Mouse (Mus musculus) naive thymus-derived CD4-positive, alpha-beta T cell, adult 2 months (primary cell): ENCODE data around the gene Rgs9bp.
"Not testable (repeated sequence)": the region's sequence is repeated elsewhere in the genome, so short reads cannot be mapped to it uniquely, and the experiment has no call there.

Experiments
- DNase-seq: peaks from one replicate; pipeline ENCODE4 v3.0.0-alpha.2; 2011; ENCODE audit warnings: low read depth

Rgs9bp gene

DNA sequence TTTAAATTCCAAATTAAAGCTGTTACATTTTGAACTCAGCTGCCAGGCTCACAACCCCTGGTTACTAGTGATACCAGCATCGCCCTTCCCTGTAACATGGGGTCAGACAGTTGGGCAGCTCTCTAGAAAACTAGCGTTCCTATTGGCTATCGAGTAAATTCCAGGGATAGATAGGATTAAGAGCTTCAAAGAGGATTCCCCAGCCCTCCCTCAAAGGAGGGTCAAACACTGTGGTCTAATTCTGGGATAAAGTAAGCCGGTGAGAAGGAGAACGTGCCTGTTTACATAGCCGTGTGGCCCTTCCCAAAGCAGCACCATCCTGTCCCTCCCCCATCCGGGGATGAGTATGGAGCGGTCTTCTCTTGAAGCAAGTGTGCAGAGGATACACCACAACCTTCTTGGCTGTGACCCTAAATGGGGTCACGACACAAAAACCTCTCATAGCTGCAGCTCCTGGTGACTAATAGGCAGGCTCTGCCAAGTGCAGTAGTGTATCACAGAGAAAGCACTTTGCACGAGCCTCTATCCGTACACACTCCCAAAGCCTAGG is 1.8 kb downstream of the Rgs9bp start:
- no peak for DNase-seq

DNA sequence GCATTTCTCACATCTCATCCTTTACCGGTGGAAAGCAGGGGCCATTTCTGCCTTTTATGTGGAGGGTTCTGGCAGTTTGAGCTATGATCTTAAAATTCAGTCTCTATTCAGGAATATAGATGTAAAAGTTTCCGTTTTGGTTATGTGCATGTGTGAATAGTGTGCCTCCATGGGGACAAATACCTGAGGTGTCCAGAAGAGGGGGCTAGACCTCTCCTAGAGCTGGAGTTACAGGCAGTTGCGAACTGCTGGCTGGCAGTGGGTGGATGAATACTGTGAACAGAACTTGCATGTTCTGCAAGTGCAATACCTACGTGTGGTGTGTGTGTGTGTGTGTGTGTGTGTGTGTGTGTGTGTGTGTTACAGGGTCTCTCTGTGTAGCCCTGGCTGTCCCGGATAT is 2.7 kb downstream of the Rgs9bp start:
- DNase-seq: peak; percentile 37

DNA sequence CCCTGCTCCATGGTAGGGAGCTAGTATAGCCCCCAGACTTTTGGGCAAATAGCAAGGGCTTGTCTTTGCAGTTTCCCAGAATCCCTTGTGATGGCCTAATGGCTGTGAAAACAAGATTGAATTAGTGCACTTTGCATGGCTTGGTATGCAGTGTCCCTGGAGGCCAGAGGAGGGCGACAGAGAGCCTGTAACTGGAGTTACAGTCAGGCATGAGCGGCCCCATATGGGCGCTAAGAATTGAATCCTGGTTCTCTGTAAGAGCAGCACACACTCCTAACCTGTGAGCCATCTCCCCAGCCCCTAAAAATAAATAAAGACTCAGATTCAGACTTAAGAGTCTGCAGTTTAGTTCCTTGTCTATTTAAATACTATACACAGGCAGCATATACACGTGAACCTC is 5.5 kb downstream of the Rgs9bp start:
- peak; percentile 73 for DNase-seq

DNA sequence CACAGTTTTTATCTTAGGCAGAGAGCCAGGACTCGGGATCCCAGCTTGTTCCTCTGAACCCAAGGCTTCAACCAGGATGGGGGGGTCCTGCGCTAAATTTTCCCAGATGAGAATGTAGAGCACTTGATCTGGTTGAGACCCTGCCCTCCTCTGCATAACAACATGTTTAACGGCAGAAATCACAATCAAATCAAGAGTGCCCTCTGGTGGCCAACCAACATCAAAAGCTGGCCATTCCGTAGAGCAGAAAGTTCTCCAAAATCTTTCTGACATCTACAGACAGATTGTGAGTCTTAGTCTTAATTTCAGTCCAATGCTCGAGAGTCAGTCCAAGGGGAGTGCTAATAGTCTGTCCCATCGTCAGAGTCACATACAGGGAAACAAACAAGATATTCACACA is 14.5 kb downstream of the Rgs9bp start:
- DNase-seq: peak; percentile 41

DNA sequence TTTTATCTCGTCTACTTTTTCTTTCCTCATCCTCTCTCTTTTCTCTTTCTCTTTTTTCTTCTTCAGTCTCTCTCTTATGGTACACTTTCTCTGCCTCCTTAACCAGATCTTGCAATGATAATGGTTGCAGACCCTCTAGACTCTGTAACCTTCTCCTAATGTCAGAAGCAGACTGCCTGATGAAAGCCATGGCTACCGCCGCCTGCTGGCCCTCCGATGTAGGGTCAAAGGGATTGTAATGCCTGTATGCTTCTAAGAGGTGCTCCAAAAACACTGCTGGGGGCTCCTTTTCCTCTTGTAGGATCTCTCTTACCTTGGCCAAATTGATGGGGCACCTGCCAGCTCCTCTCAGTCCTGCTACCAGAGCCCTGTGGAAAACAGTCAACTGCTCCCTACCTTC is 15.7 kb downstream of the Rgs9bp start:
- DNase-seq: not testable (repeated sequence)

DNA sequence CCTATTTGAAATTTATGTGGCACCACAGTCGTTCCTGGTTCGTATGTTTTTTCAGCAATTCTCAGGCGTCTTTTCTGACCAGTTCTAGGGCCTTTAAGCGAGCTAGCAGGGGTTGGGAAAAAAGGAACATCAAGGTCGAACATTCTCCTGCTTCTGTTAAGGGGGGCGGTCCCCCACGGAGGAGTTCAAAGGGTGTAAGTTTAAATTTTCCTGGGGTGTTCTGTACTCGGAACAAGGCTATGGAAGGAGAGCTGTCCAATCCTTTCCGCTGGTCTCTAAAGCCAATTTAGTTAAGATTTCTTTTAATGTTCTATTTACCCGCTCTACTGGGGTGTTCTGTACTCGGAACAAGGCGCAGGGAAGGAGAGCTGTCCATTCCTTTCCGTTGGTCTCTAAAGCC is 19.4 kb downstream of the Rgs9bp start:
- DNase-seq: not testable (repeated sequence)

DNA sequence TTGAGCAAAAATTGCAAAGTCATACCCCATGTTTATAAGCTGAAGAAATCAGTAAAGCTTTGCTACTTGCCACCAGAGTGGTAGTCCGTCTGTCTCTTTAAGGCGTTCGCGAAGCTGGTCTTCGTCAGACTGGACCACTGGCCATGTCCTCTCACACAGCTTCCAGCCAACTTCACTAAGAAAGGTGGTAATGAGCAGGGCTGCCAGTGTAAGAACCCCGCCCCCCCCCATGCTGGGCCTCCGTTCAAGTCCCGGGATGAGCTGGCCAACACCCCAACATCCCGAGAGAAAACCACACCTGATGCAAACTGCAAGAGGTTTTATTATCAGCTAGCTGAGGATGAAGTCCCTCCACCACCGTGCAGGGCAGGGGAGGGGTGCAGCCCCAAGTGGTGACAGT is 20.5 kb downstream of the Rgs9bp start:
- DNase-seq: not testable (repeated sequence)

DNA sequence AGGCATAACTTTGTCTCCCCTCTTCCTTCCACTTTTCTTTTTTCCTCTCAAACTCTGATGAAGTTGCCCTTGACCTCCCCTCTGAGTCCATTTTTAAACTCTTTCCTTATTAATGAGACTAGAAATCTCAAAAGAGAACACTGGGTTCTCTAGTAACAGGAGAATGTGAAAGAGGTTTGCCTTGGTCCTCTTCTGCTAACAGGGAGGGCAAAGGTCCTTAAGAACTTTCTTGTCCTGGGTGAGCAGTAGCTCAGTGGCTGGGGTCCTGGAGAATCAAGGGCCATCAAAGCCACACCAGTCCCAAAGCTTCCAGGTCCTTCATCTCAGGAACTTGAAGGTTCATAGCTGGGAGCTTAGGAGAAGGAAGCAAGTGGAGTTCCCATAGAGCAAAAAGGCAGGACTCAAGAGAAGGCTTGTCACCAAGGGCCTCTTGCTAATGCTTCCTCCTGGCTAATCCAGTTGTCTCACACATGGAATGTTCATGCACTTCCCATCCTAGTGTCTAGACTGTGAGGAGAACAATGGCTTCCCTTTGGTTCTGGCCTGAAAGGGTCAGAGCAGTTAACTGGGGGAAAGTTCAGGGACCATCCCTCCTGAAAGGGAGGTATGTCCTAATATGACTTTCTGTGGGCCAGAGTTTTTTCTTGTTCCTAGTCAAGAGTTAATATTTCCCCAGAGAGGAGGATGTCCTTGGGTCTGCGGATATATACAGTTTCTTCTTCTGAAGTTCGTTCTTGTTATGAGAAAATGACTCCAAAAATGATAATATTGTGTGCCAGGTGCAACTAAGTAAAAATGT is 21.1 kb downstream of the Rgs9bp start:
- DNase-seq: no peak

DNA sequence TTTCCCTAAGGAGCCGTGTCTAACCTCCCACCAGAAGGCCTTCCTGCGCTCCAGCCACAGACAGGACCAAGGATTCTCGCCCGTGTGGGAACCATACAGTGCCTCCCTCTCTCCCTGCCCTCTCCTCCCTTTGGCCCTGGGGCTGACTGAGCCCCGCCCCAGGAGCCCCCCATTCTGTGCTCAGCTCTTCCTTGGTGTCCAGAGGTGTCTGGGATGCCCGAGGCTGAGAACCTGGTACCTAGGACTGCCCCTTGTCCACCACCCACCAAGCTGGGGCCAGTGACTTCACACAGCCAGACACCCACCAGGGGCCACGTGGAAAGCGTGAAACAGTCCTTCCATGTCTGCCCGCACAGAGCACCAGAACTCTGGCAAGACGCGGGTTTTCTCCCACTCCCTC is 22.3 kb downstream of the Rgs9bp start:
- DNase-seq: no peak

DNA sequence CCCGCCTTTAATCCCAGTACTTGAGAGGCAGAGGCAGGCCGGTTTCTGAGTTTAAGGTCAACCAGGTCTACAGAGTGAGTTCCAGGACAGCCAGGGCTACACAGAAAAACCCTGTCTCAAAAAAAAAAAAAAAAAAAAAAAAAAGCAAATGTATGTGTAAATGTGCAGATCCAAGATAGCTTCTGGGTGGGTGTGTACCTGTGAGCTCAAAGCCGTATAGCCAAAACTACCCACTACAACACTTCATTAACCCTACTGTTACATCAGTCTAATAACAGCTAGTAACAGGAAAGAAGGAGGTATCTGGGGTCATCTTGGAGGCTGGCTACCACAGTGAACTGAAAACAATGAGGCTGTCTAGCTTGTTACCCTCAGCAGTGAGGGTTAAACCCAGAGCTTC is 25.5 kb downstream of the Rgs9bp start:
- no peak for DNase-seq

DNA sequence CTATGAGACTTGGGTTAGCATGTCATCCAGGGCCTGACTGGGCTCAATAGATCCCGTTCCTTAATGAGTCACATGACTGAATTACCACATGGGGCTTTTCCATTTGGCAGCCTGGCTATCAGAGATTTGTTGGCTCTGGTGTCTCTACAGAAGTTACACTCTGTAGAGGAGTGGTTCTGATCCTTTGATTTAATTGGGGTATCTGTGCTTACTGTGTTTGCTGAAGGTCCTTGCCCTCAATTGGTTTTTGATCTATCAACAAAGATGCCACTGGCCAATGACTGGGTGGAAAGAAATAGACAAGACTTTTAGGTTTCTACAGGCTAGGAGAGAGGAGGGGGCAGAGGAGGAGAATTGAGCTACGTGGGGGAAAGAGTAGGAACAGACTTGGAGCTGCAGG is 26.7 kb downstream of the Rgs9bp start:
- no peak for DNase-seq

DNA sequence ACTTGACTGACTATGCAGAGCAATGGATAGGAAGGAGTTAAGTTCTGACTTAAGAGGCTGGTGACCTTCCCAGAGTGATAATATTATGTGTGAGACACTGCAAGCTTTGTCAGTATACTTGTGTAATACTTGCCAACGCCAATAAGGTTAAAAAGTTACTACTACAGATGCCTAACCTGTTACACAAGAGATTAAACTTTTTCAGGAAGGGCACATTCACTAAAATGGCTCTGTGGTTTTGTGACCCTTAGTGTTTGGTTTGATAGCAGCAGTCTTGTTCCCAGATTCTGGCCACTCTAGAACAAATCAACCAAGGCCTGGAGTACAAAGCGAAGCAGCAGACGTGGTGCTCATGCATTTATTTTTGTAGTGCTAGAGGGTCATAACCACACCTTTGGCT is 27.8 kb downstream of the Rgs9bp start:
- no peak for DNase-seq

DNA sequence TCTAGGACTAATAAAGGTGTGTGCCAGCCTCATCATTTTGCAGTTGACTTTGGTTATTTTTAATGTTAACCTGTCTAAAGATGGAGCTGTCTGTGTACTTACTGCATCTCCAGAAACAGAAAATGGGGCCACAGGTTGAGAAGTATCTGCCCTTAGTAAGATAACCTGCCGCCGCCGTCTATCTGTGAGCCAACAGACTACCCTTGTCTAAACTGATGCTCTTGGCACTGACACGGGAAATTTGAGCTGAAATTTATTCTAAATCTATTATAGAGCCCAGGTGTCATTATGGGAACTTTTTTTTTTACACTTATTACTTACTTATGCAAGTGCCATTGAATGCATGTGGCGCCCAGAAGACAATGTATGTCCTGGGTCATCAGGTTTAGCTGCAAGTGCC is 28.5 kb downstream of the Rgs9bp start:
- DNase-seq: no peak

DNA sequence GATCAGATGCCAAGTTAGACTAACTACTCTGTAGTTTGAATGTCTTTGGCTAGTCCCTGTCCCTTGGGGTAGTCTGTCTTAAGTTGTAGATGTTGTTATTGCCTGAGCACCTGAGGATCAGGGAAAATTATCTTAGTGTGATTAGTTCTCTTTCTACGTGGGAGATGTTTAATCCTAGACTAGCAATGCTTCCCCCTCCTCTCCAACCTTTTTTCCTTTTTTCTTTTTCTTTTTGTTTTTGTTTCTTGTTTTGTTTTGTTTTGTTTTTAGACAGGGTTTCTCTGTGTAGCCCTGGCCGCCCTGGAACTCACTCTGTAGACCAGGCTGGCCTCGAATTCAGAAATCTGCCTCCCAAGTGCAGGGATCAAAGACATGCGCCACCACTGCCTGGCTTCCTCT is 29.2 kb downstream of the Rgs9bp start, which contains the start of gene Nudt19:
TSS of gene Nudt19 (minus strand) at position 100 of the 399 bp plus-strand sequence.
- DNase-seq: no peak

DNA sequence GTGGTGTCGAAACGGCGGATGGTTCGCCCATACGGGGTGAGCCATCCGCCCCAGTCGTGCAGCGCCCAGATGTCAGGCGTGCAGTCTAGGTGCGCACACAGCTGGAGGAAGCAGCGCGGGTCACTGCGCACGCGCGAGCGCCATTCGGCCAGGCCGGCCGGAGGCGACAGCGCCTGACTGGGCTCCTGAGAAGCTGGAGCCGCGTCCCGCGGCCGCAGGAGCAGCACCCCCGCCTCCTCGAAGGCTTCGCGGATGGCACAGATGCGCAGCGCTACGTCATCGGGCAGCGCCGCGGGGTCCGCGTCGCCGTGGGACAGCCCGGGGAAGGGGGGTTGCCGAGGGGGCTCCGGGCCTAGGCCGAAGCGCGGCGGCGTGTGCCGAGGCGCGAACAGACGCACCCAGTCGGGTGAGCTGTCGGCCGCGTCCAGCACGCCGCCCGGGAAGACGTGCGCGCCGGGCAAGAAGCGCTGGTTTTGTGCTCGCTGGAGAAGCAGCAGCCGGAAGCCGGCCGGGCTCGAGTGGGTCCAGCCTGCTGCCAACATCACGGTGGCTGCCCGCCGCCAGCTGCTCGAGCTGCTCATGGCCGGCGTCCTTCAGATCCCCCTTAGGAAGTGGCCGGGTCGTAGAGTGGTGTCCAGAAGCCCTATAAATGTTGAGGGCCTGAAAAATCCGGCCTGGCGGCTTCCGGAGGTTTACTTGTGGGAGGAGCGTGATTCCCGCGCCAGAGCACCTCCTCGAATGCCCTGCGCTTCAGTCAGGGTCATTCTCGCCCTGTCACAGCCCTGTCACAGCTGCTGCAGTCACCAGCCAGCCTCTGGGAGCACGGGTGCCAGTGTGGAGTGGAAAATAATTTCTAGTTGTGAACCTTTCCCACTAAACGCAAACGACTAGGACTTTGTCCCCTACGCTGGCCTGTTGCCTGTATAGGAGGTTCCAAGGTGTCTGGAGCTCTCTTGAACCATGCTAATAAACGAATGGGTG is 29.9 kb downstream of the Rgs9bp start:
- DNase-seq: peak; percentile 90

DNA sequence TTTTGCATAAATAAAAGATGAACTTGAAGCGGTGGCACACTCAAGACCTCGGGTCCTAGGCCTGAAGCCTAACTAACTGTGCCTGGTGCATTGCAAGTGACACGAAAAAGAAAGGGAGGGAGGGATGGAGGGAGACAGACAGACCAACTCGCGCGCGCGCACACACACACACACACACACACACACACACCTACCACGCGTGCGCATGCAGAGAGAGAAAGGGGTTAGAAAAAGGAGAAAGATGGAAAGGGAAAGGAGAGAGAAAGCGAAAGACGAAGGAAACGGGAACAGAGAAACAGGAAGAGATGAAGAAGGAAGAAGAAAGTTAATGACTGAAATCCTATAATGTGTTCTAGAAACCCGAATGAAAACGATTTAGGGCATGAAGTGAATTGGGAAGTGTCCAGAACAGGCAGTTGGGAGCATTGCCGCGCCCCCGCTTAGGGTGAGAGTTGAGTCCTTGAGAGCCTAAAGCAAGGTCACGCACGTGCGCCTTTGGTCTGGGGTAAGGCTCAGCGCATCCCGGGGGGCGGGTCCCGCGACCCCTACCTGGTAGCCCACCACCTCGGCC is 30.7 kb downstream of the Rgs9bp start:
- peak; percentile 67 for DNase-seq

DNA sequence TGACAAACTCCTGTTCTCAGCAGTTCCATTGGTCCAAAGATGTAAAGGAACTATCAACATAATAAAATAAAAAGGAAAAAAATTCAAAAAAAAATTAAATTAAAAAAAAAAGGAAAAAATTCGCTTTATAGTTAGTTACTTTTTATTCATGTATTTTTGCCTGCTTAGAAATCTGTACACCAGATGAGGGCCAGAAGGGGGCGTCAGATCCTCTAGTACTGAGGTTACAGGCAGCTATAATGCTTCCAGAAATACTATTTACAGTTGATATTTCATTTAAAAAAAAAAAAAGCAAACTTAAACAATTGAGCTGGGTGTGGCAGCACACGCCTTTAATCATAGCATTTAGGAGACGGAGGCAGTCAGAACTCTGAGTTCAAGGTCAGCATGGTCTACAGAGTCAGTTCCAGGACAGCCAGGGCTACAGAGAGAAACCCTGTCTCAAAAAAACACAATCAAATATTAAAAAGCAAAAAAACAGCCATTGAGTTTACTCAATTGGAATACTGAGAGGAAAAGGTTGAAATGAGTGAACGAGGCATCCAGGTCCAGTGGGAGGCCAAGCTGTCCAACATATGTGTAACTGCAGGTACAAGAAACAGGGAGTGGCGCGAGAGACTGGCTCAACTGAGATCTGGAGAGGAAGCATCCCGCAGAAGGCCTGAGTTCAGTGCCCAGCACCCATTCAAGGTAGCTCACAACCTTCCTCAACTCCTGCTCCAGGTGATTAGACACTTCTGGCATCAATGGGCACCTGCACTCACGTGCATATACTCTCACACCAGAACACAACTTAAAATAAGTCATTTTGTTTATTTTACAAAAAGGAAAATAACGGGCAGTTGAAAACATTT is 31.4 kb downstream of the Rgs9bp start:
- DNase-seq: peak; percentile 64

DNA sequence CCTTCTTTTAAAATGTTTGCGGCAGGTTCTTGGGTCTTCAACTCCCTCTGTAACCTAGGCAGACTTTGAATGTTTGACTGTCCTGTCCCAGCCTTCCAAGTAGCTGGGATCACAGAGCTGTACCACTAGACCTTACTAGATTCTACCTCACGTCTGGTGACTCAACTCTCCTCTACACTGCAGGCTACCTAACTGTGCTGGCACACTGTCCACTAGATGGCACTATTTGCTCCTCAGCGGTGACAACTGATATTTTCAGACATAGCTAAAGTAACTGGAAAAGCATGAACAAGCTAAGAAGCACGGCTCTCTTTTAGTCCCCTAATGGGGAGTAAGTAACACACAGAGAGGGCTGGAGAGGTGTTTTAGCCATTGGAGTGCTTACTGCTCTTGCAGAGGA is 39.5 kb downstream of the Rgs9bp start:
- DNase-seq: peak; percentile 81

DNA sequence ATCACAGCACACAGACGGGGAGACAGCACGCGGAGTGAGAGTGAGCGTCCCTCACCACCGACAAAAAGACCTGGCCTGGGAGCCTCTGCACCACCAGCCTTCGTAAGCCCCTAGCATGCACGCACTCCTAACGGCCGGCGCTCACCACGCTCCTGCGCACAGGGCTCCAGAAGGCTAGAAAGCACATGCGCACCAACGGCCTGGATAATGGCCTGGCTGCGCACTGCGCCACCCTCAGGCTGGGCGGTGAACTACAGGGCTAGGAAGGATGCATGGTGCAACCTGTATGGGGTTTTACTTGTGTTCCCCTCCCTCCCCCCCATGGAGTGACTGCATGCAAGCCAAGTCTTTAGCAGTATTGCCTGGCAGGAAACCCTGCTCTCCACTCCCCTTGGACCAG is 47.8 kb downstream of the Rgs9bp start, which contains the start of gene Tdrd12:
TSS of gene Tdrd12 (minus strand) at position 184 of the 400 bp plus-strand sequence.
- DNase-seq: no peak

DNA sequence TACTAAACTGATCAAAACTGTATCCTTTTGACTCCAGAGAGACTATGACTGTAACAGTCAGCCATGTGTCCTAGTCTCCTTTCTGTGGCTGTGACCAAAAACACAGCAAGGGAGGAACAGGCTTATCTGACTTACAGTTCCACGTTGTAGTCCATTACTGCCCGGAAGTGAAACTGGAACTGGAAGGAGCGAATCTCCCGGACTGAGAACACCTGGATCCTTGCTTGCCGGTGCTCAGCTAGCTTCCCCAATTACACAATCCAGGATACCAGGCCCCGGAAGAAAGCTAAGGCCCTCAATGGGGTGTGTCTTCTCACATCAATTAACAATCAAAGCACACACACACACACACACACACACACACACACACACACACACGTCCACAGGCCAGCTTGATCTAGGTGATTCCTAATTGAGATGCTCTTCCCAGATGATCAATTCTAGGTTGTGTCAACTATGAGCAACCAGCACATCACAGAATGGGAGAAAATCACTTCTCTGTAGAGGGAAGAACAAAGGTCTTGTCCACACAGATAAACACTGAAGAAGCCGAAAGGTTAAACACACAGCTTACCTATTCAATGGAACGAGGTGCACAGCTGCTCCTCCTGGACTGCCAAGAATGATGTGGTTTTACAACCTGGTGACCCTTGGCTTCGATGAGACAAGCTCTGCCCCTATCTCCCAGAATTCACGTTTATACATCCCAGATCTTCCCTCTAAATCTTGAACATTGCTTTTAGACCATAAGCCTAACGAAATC is 49.5 kb downstream of the Rgs9bp start:
- no peak for DNase-seq
